Mouse (Mus musculus): ENCODE results near the gene Arl4c. TPM values are rescaled to one million over a fixed set of nuclear protein-coding genes. Genes with fewer than 3 reads are reported as not detected.
A peak's percentile ranks its signal among the peaks of the same experiment; 100 is the strongest.

Arl4c gene
- polyA plus RNA-seq, 1 experiment from 2014 or later = 16.0 TPM

DNA sequence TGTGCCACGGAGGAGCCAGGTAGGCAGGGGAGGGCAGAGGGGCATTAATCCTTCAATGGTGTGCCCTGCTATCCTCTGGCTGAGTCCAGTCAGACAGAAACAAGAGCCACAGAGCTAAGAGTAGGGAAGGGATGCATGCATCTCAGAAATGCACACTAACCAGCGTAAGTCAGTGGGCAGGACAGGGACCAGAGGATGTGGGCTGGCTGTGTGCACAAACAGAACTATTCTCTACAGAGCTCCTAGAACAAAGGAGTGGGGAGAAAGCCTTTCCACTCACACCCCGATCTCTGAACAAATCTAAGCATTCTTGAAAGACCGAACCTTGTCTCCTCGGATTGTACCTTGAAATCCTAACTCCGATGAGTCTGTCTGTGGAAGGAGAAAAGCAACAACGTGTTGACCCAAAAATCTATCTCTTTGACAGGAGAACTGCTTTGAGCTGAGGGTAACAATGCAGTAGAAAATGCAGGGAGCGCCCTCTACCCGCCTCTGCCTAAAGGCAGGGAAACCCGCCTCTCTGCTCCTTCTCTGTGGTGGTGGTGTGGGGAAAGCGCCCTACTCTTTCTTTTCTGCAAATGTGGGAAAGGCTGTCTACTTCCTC lies 18.7 kb upstream of the Arl4c start:
- Histone ChIP-seq H3K4me1 (no peaks in the 10 kb centered on the region), H3K4me3 (no peak overlapping the region), H3K27me3 (ENCODE audit: insufficient read depth, poor library complexity, severe bottlenecking) (no peaks in the 10 kb centered on the region), H3K36me3 (no peaks in the 10 kb centered on the region), H3K27ac (no peak overlapping the region), H3K9me3 (no peaks in the 10 kb centered on the region)
- no peak for DNase-seq (ENCODE audit: low spot score)
- 45% methylated on average over 11 of the region's 11 CpGs for WGBS

DNA sequence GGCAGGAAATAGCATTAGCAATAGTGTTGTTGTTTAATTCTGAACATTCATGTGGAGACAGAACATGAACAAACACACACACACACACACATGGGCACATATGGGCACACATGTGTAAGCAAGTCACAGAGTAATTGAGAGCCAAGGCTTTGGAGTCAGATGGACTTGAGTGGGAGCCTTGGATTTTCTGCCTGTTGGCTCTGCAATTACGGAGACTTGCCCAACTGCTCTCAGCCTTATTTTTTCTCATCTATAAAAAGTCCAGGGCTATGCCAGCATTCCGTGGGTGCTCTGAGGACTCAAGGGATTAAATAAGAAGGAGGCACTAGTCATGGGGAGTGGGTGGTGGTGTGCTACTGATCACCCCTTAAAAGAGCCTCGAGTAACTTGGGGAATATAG lies 16.5 kb upstream of the Arl4c start:
- DNase-seq (ENCODE audit: low spot score) = no peak
- WGBS = 69% methylated on average over 3 of the region's 3 CpGs
- Histone ChIP-seq H3K4me1 (no peaks in the 10 kb centered on the region), H3K27ac (no peak overlapping the region), H3K9me3 (no peaks in the 10 kb centered on the region), H3K4me3 (no peak overlapping the region), H3K36me3 (no peaks in the 10 kb centered on the region), H3K27me3 (ENCODE audit: insufficient read depth, poor library complexity, severe bottlenecking) (no peaks in the 10 kb centered on the region)

DNA sequence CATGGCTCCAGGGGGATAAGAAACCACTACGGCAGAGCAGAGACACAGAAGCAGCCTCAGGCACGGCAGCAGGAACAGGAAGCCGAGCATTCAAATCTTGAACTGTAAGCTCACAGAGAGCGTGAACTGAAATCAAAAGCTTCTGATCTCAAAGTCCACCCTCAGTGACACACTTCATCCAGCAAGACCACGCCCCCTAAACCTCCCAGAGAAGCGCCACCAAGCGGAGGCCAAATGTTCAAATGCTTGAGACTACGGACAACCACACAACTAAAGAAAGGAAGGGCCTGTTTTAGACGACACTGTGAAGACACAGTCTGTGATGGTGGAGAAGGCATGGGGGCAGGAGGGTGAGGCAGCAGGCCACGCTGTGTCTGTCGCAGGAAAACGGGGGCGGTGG lies 15.7 kb upstream of the Arl4c start:
- WGBS = 75% methylated on average over 13 of the region's 13 CpGs

DNA sequence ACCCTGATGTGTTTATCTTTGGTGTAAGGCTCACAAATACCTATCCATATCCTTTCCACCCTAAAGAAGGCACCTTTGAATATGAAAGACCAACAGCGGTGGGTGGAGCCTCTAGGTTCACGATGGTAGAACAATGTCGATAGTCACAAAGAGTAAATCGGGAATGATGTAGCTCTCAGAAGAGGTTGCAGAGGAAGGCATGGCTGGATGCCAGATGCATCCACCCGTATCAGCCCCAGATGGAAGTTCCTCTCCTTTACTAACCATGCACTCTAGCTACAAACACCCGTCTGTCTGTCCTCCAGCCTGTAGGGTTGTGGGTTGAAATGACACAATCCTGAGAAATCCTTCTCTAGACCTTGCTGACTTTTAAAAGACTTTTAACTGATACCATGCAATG lies 10.0 kb upstream of the Arl4c start:
- H3K27ac ChIP-seq = no peak overlapping the region
- no peak overlapping the region for H3K4me3 ChIP-seq
- H3K27me3 ChIP-seq (ENCODE audit: insufficient read depth, poor library complexity, severe bottlenecking) = no peaks in the 10 kb centered on the region
- DNase-seq (ENCODE audit: low spot score) = no peak
- H3K9me3 ChIP-seq = no peaks in the 10 kb centered on the region
- no peaks in the 10 kb centered on the region for H3K36me3 ChIP-seq
- 84% methylated on average over 6 of the region's 6 CpGs for WGBS
- 0 out of 2 replicates have a peak, but pooled peaks cover 5% of the 10 kb centered on the region for H3K4me1 ChIP-seq

More for the DNA sequence above, 15.7 kb upstream of the Arl4c start:
- no peaks in the 10 kb centered on the region for H3K36me3 ChIP-seq
- H3K27me3 ChIP-seq (ENCODE audit: insufficient read depth, poor library complexity, severe bottlenecking) = no peaks in the 10 kb centered on the region
- no peaks in the 10 kb centered on the region for H3K4me1 ChIP-seq
- no peaks in the 10 kb centered on the region for H3K9me3 ChIP-seq
- DNase-seq (ENCODE audit: low spot score) = no peak
- no peak overlapping the region for H3K4me3 ChIP-seq
- H3K27ac ChIP-seq = no peak overlapping the region

GRCm38 (mm10) chr1:88708646-88709305 lies 6.8 kb upstream of the Arl4c start:
- Histone ChIP-seq H3K36me3 (no peaks in the 10 kb centered on the region), H3K9me3 (no peaks in the 10 kb centered on the region), H3K4me1 (peaks cover 13% of the 10 kb centered on the region; the same call in 1 of the 2 replicates), H3K27ac (no peak overlapping the region), H3K27me3 (ENCODE audit: insufficient read depth, poor library complexity, severe bottlenecking) (no peaks in the 10 kb centered on the region), H3K4me3 (no peak overlapping the region)
- no peak for DNase-seq (ENCODE audit: low spot score)
- 61% methylated on average over 9 of the region's 9 CpGs for WGBS

DNA sequence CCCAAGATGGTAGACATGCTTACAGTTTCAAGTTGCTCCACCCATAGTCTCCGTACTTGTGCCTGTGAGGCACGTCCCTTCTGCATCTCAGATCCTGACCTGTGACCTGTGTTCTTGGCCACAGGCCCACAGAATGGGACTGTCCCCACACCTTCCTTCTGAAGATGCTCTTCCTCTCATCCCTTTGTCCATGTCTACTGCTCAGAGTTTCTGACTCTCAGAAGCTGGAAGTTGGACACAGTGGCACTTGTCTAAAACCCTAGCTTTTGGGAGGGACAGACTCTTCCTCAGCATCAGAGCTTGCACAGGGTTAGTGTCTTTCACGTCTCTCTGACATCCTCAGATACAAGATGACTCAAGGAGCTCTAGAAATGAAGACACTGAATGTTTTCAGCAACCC lies 6.2 kb upstream of the Arl4c start:
- Histone ChIP-seq H3K4me1 (peaks cover 13% of the 10 kb centered on the region; the same call in 1 of the 2 replicates), H3K4me3 (no peak overlapping the region), H3K36me3 (no peaks in the 10 kb centered on the region), H3K27me3 (ENCODE audit: insufficient read depth, poor library complexity, severe bottlenecking) (no peaks in the 10 kb centered on the region), H3K27ac (no peak overlapping the region), H3K9me3 (no peaks in the 10 kb centered on the region)
- DNase-seq (ENCODE audit: low spot score) = no peak
- 78% methylated on average over 3 of the region's 3 CpGs for WGBS

DNA sequence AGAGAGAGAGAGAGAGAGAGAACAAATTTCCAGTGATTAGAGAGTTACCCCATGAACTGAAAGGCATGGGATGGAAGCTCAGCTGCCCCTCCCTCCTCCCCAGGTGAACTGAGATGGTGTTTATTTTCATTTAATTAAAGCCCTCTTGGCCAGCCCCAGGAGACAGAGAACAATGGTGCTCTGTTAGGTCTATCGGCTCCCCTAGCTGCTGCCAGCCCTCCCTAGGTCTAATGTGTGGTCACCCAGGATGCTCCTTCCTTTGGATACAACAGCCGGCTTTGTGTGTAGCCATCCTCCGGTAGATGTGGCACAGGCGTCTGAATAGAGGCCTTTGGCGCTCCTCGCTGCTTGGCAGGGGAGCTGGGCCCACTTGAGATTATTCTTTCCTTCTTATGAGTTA lies 5.5 kb upstream of the Arl4c start:
- DNase-seq (ENCODE audit: low spot score) = no peak
- 40% methylated on average over 6 of the region's 6 CpGs for WGBS

DNA sequence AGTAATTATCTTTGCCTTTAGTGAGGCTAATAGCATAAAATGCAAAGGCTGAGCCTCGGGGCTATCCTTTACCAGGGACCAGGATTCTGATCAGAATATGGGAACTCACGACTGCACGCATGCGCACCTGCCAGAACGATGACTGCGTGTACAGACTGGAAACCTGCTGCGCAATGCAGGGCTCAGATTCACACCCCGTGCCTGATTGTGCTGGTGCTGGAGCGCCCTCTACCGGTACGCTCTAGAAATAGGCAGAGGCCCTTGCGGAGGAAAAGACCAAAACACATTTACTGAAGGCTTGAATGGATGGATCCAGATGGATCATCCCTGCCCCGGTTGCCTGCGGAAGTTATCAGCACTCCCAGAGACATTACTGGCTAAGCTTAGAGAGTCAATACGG lies 3.8 kb upstream of the Arl4c start:
- Histone ChIP-seq H3K27ac (peak overlapping the region; percentile 29; the same call in 1 of the 2 replicates), H3K9me3 (no peaks in the 10 kb centered on the region), H3K4me3 (0 out of 2 replicates have a peak overlapping the region, but pooled peaks have one; percentile 24), H3K4me1 (peaks cover 21% of the 10 kb centered on the region), H3K27me3 (ENCODE audit: insufficient read depth, poor library complexity, severe bottlenecking) (no peaks in the 10 kb centered on the region), H3K36me3 (no peaks in the 10 kb centered on the region)
- DNase-seq (ENCODE audit: low spot score) = peak; percentile 91
- WGBS = 2% methylated on average over 15 of the region's 15 CpGs

More for the DNA sequence above, 5.5 kb upstream of the Arl4c start:
- Histone ChIP-seq H3K27ac (no peak overlapping the region), H3K4me3 (no peak overlapping the region), H3K9me3 (no peaks in the 10 kb centered on the region), H3K36me3 (no peaks in the 10 kb centered on the region), H3K27me3 (ENCODE audit: insufficient read depth, poor library complexity, severe bottlenecking) (no peaks in the 10 kb centered on the region), H3K4me1 (peaks cover 14% of the 10 kb centered on the region)

- Histone ChIP-seq H3K4me3 (no peak overlapping the region), H3K4me1 (peaks cover 29% of the 10 kb centered on the region), H3K9me3 (no peaks in the 10 kb centered on the region), H3K36me3 (no peaks in the 10 kb centered on the region), H3K27me3 (ENCODE audit: insufficient read depth, poor library complexity, severe bottlenecking) (no peaks in the 10 kb centered on the region), H3K27ac (no peak overlapping the region)
- WGBS = 57% methylated on average over 6 of the region's 6 CpGs
- DNase-seq (ENCODE audit: low spot score) = no peak
Measured at GRCm38 (mm10) chr1:88705050-88705449, 3.0 kb upstream of the Arl4c start.

- H3K27me3 ChIP-seq (ENCODE audit: insufficient read depth, poor library complexity, severe bottlenecking) = no peaks in the 10 kb centered on the region
- peak overlapping the region; percentile 85 for H3K4me3 ChIP-seq
- under 1% methylated on average over 74 of the region's 78 CpGs for WGBS
- DNase-seq (ENCODE audit: low spot score) = no peak
- peak overlapping the region; percentile 95 for H3K27ac ChIP-seq
- no peaks in the 10 kb centered on the region for H3K9me3 ChIP-seq
- H3K36me3 ChIP-seq = peaks cover 5% of the 10 kb centered on the region
- H3K4me1 ChIP-seq = peaks cover 29% of the 10 kb centered on the region
Measured at GRCm38 (mm10) chr1:88700961-88701861, 810 bp downstream of the Arl4c start.

GRCm38 (mm10) chr1:88699856-88700791 lies 1.9 kb downstream of the Arl4c start:
- DNase-seq (ENCODE audit: low spot score) = peak; percentile 79
- no peaks in the 10 kb centered on the region for H3K9me3 ChIP-seq
- peak overlapping the region; percentile 85 for H3K4me3 ChIP-seq
- H3K27me3 ChIP-seq (ENCODE audit: insufficient read depth, poor library complexity, severe bottlenecking) = no peaks in the 10 kb centered on the region
- H3K36me3 ChIP-seq = peaks cover 5% of the 10 kb centered on the region
- H3K27ac ChIP-seq = peak overlapping the region; percentile 95
- 10% methylated on average over 25 of the region's 25 CpGs for WGBS
- peaks cover 22% of the 10 kb centered on the region for H3K4me1 ChIP-seq

GRCm38 (mm10) chr1:88699401-88699800 lies 2.6 kb downstream of the Arl4c start:
- Histone ChIP-seq H3K9me3 (no peaks in the 10 kb centered on the region), H3K36me3 (peaks cover 5% of the 10 kb centered on the region), H3K27ac (peak overlapping the region; percentile 25; the same call in 1 of the 2 replicates), H3K4me1 (peaks cover 22% of the 10 kb centered on the region), H3K27me3 (ENCODE audit: insufficient read depth, poor library complexity, severe bottlenecking) (no peaks in the 10 kb centered on the region), H3K4me3 (peak overlapping the region; percentile 85)
- DNase-seq (ENCODE audit: low spot score) = no peak
- WGBS = 18% methylated on average over 5 of the region's 5 CpGs
